Mouse (Mus musculus) limb, embryonic 12.5 days (tissue): ENCODE measurements around the gene Ptpn11. TPM values are rescaled to one million over a fixed set of nuclear protein-coding genes. Genes with fewer than 3 reads are reported as not detected.

Experiments used
- ATAC-seq: fragments of 200-750 bp; cut with Nextera tagmentation; 2 replicates; pipeline ENCODE4 v1.8.0; 2017; ENCODE audit warnings: low read depth, moderate TSS enrichment; ENCODE audit not compliant: insufficient number of reproducible peaks, insufficient read depth, low FRiP score, low TSS enrichment
- H3K27ac ChIP-seq: fragments of 300-500 bp; sonication (generic); 2 replicates; pipeline ENCODE4 v1.5.1; 2016; ENCODE audit warnings: mild to moderate bottlenecking, moderate library complexity
- H3K27me3 ChIP-seq: fragments of 300-500 bp; sonication (generic); 2 replicates; pipeline ENCODE4 v1.6.1; 2016; ENCODE audit warnings: mild to moderate bottlenecking, moderate library complexity
- H3K36me3 ChIP-seq: fragments of 300-500 bp; sonication (generic); 2 replicates; pipeline ENCODE4 v1.6.1; 2016; ENCODE audit warnings: mild to moderate bottlenecking, moderate library complexity
- H3K4me1 ChIP-seq: fragments of 300-500 bp; sonication (generic); replicated peaks from 2 replicates; pipeline ENCODE4 v1.6.1; 2016
- H3K4me2 ChIP-seq: fragments of 300-500 bp; sonication (generic); 2 replicates; pipeline ENCODE4 v1.6.1; 2016; ENCODE audit warnings: mild to moderate bottlenecking, moderate library complexity
- H3K4me3 ChIP-seq: fragments of 300-500 bp; sonication (generic); replicated peaks from 2 replicates; pipeline ENCODE4 v1.5.1; 2016; ENCODE audit warnings: mild to moderate bottlenecking
- H3K9ac ChIP-seq: fragments of 300-500 bp; sonication (generic); replicated peaks from 2 replicates; pipeline ENCODE4 v1.6.1; 2016; ENCODE audit warnings: mild to moderate bottlenecking, moderate library complexity
- H3K9me3 ChIP-seq: fragments of 300-500 bp; sonication (generic); 2 replicates; pipeline ENCODE4 v1.6.1; 2016; ENCODE audit warnings: mild to moderate bottlenecking, moderate library complexity
- WGBS: fragments of 180-500 bp; shearing (Covaris S2); methylation state at CpG from one replicate; pipeline ENCODE4 v1.1.7; 2016; 5-methylcytosine and 5-hydroxymethylcytosine counted together
- polyA plus RNA-seq: library from polyadenylated mRNA; unstranded; fragments of >200 nt; fragmentation: Nextera tagmentation; extraction: Ambion mirVana; gene quantifications from 2 replicates; pipeline ENCODE4 v1.2.1, GENCODE M21; 2016

Ptpn11 gene
- polyA plus RNA-seq, 1 experiment from 2014 or later = 23.8 TPM

GRCm38 (mm10) chr5:121100886-121101580 is 90.2 kb downstream of the Ptpn11 start:
- H3K4me1 ChIP-seq = no peaks in the 10 kb centered on the region
- ATAC-seq = no peak

GRCm38 (mm10) chr5:121100095-121100494 is 91.1 kb downstream of the Ptpn11 start:
- WGBS = 51% methylated on average over 2 of the region's 2 CpGs
- ATAC-seq = no peak
- Histone ChIP-seq H3K4me2 (no peak overlapping the region), H3K27me3 (no peaks in the 10 kb centered on the region), H3K9ac (no peak overlapping the region), H3K4me1 (no peaks in the 10 kb centered on the region), H3K9me3 (no peaks in the 10 kb centered on the region), H3K4me3 (no peak overlapping the region), H3K36me3 (no peaks in the 10 kb centered on the region), H3K27ac (no peak overlapping the region)

More at GRCm38 (mm10) chr5:121100886-121101580, 90.2 kb downstream of the Ptpn11 start:
- 79% methylated on average over 9 of the region's 9 CpGs for WGBS
- H3K27ac ChIP-seq = no peak overlapping the region
- H3K9me3 ChIP-seq = no peaks in the 10 kb centered on the region
- no peak overlapping the region for H3K4me2 ChIP-seq
- no peak overlapping the region for H3K9ac ChIP-seq
- H3K27me3 ChIP-seq = no peaks in the 10 kb centered on the region; the same call in 1 of the 2 replicates
- H3K36me3 ChIP-seq = no peaks in the 10 kb centered on the region
- H3K4me3 ChIP-seq = no peak overlapping the region

GRCm38 (mm10) chr5:121097970-121098369 is 93.2 kb downstream of the Ptpn11 start:
- Histone ChIP-seq H3K27ac (no peak overlapping the region), H3K9me3 (no peaks in the 10 kb centered on the region), H3K36me3 (no peaks in the 10 kb centered on the region), H3K4me3 (no peak overlapping the region), H3K27me3 (no peaks in the 10 kb centered on the region), H3K4me1 (no peaks in the 10 kb centered on the region), H3K4me2 (no peak overlapping the region), H3K9ac (no peak overlapping the region)
- ATAC-seq = no peak
- 75% methylated on average over 4 of the region's 4 CpGs for WGBS

- H3K27me3 ChIP-seq = no peaks in the 10 kb centered on the region
- WGBS = 94% methylated on average over 5 of the region's 5 CpGs
- no peak for ATAC-seq
These were observed 94.5 kb downstream of the Ptpn11 start for GRCm38 (mm10) chr5:121096744-121097143.

GRCm38 (mm10) chr5:121093281-121093680 is 97.9 kb downstream of the Ptpn11 start:
- Histone ChIP-seq H3K9ac (no peak overlapping the region), H3K36me3 (no peaks in the 10 kb centered on the region), H3K4me3 (no peak overlapping the region), H3K27ac (no peak overlapping the region), H3K27me3 (no peaks in the 10 kb centered on the region), H3K4me1 (no peaks in the 10 kb centered on the region), H3K9me3 (no peaks in the 10 kb centered on the region), H3K4me2 (no peak overlapping the region)
- ATAC-seq = no peak
- 66% methylated on average over 3 of the region's 3 CpGs for WGBS

More at GRCm38 (mm10) chr5:121096744-121097143, 94.5 kb downstream of the Ptpn11 start:
- Histone ChIP-seq H3K27ac (no peak overlapping the region), H3K9me3 (no peaks in the 10 kb centered on the region), H3K9ac (no peak overlapping the region), H3K4me2 (no peak overlapping the region), H3K36me3 (no peaks in the 10 kb centered on the region), H3K4me3 (no peak overlapping the region), H3K4me1 (no peaks in the 10 kb centered on the region)

GRCm38 (mm10) chr5:121089660-121090059 is 101.5 kb downstream of the Ptpn11 start:
- Histone ChIP-seq H3K9ac (no peak overlapping the region), H3K4me3 (no peak overlapping the region), H3K36me3 (no peaks in the 10 kb centered on the region), H3K9me3 (no peaks in the 10 kb centered on the region), H3K27me3 (no peaks in the 10 kb centered on the region), H3K27ac (no peak overlapping the region), H3K4me2 (no peak overlapping the region), H3K4me1 (no peaks in the 10 kb centered on the region)
- no peak for ATAC-seq
- 70% methylated on average over 7 of the region's 7 CpGs for WGBS

GRCm38 (mm10) chr5:121087733-121088132 is 103.5 kb downstream of the Ptpn11 start:
- Histone ChIP-seq H3K4me2 (no peak overlapping the region), H3K27me3 (no peaks in the 10 kb centered on the region), H3K4me3 (no peak overlapping the region), H3K27ac (no peak overlapping the region), H3K9ac (no peak overlapping the region), H3K9me3 (no peaks in the 10 kb centered on the region), H3K4me1 (no peaks in the 10 kb centered on the region), H3K36me3 (no peaks in the 10 kb centered on the region)
- ATAC-seq = no peak
- 67% methylated on average over 7 of the region's 7 CpGs for WGBS

GRCm38 (mm10) chr5:121082605-121083004 is 108.6 kb downstream of the Ptpn11 start:
- H3K27ac ChIP-seq = no peak overlapping the region
- H3K4me2 ChIP-seq = no peak overlapping the region

GRCm38 (mm10) chr5:121081754-121082153 is 109.4 kb downstream of the Ptpn11 start:
- Histone ChIP-seq H3K9ac (no peak overlapping the region), H3K27me3 (no peaks in the 10 kb centered on the region), H3K4me1 (no peaks in the 10 kb centered on the region), H3K27ac (no peak overlapping the region), H3K4me3 (no peak overlapping the region), H3K4me2 (no peak overlapping the region), H3K9me3 (no peaks in the 10 kb centered on the region), H3K36me3 (no peaks in the 10 kb centered on the region)
- 81% methylated on average over 5 of the region's 5 CpGs for WGBS
- no peak for ATAC-seq

More at GRCm38 (mm10) chr5:121082605-121083004, 108.6 kb downstream of the Ptpn11 start:
- H3K9ac ChIP-seq = no peak overlapping the region
- no peaks in the 10 kb centered on the region for H3K27me3 ChIP-seq
- 93% methylated on average over 7 of the region's 7 CpGs for WGBS
- H3K9me3 ChIP-seq = no peaks in the 10 kb centered on the region
- no peak for ATAC-seq
- no peaks in the 10 kb centered on the region for H3K36me3 ChIP-seq
- H3K4me3 ChIP-seq = no peak overlapping the region
- no peaks in the 10 kb centered on the region for H3K4me1 ChIP-seq

Other genes with a start within 250 kb of the Ptpn11 start
- not detected in 2 replicates for gene Rph3a, start 181.3 kb downstream of the Ptpn11 start, polyA plus RNA-seq
- 618 and 637 TPM in 2 replicates for gene Rpl6, start 13.1 kb upstream of the Ptpn11 start, polyA plus RNA-seq
- gene Hectd4, start 28.8 kb upstream of the Ptpn11 start, polyA plus RNA-seq = 7.0 and 8.4 TPM in 2 replicates
- gene Trafd1, start 194.2 kb upstream of the Ptpn11 start, polyA plus RNA-seq = 75.1 and 75.5 TPM in 2 replicates
- gene Naa25, start 206.5 kb upstream of the Ptpn11 start, polyA plus RNA-seq = 41.2 and 41.9 TPM in 2 replicates